Mouse (Mus musculus) kidney, postnatal 10 days (tissue): Measurements from ENCODE around the gene Caap1.

Source experiments
- DNase-seq: peaks from one replicate; pipeline ENCODE4 v3.0.0; 2021; ENCODE audit warnings: mixed read lengths

The Caap1 gene

GRCm38 (mm10) chr4:94476749-94477399 is 79.7 kb downstream of the Caap1 start:
- DNase-seq, result peak; percentile 22

GRCm38 (mm10) chr4:94473286-94473685 is 83.3 kb downstream of the Caap1 start:
- no peak for DNase-seq

- no peak for DNase-seq
Measured at GRCm38 (mm10) chr4:94459424-94459823, 97.2 kb downstream of the Caap1 start.

GRCm38 (mm10) chr4:94454857-94455256 is 101.7 kb downstream of the Caap1 start:
- DNase-seq, result no peak
